Mouse (Mus musculus) small intestine, adult 2 months (tissue): ENCODE measurements around the gene Mtcl1. TPM values are rescaled to one million over a fixed set of nuclear protein-coding genes. Genes with fewer than 3 reads are reported as not detected.
"Not testable (repeated sequence)": the region's sequence is repeated elsewhere in the genome, so short reads cannot be mapped to it uniquely, and the experiment has no call there.

ENCODE experiments used
- H3K27ac ChIP-seq: fragments of 200-500 bp; 2 replicates; pipeline ENCODE4 v1.5.1; 2012; ENCODE audit warnings: low read depth, low read length, control low read depth, inconsistent platforms; ENCODE audit not compliant: insufficient read depth
- H3K27me3 ChIP-seq: fragments of 200-500 bp; 2 replicates; pipeline ENCODE4 v1.6.1; 2012; ENCODE audit warnings: mild to moderate bottlenecking, moderate library complexity, low read length, inconsistent platforms; ENCODE audit not compliant: control insufficient read depth, insufficient read depth
- H3K36me3 ChIP-seq: fragments of 200-500 bp; 2 replicates; pipeline ENCODE4 v1.6.1; 2012; ENCODE audit warnings: mild to moderate bottlenecking, low read length, control low read depth, inconsistent platforms; ENCODE audit not compliant: control insufficient read depth, insufficient read depth
- H3K4me1 ChIP-seq: fragments of 200-500 bp; 2 replicates; pipeline ENCODE4 v1.6.1; 2012; ENCODE audit warnings: low read length, inconsistent platforms, mixed read lengths; ENCODE audit not compliant: control insufficient read depth, insufficient read depth, insufficient read length
- H3K4me3 ChIP-seq: fragments of 200-500 bp; 2 replicates; pipeline ENCODE4 v1.5.1; 2012; ENCODE audit warnings: low read depth, mild to moderate bottlenecking, control low read depth, inconsistent platforms, low read length, moderate library complexity
- CTCF ChIP-seq: fragments of 200-500 bp; IDR thresholded peaks from 2 replicates; pipeline ENCODE4 v1.5.1; 2012; ENCODE audit warnings: low read depth, mild to moderate bottlenecking, control low read depth, inconsistent platforms, low read length, moderate library complexity, mixed read lengths; ENCODE audit not compliant: insufficient replicate concordance, insufficient read length; ENCODE audit errors: extremely low read depth
- POLR2A ChIP-seq: fragments of 200-500 bp; IDR thresholded peaks from 2 replicates; pipeline ENCODE4 v1.6.1; 2012; ENCODE audit warnings: low read depth, mild to moderate bottlenecking, control low read depth, inconsistent platforms, low read length, moderate library complexity
- WGBS: fragments of 180-500 bp; shearing (Covaris S2); methylation state at CpG from one replicate; pipeline ENCODE4 v1.1.7; 2018; 5-methylcytosine and 5-hydroxymethylcytosine counted together
- polyA plus RNA-seq: library from polyadenylated mRNA; depleted of rRNA; stranded (reverse); fragments of >200 nt; gene quantifications from 2 replicates; pipeline ENCODE4 v1.2.3, GENCODE M21; 2012

Gene Mtcl1
- polyA plus RNA-seq, 1 experiment = 1.8 TPM

- TF ChIP-seq CTCF (no peak), POLR2A (no peak)
Measured at GRCm38 (mm10) chr17:66436811-66437210, 12.7 kb downstream of the Mtcl1 start.

GRCm38 (mm10) chr17:66435982-66436381, 13.6 kb downstream of the Mtcl1 start:
- WGBS = 93% methylated on average over 15 of the region's 15 CpGs
- Histone ChIP-seq H3K27ac (no peak overlapping the region), H3K27me3 (no peaks in the 10 kb centered on the region), H3K4me3 (no peak overlapping the region), H3K4me1 (no peaks in the 10 kb centered on the region), H3K36me3 (no peaks in the 10 kb centered on the region)
- TF ChIP-seq CTCF (no peak), POLR2A (no peak)

More at GRCm38 (mm10) chr17:66436811-66437210, 12.7 kb downstream of the Mtcl1 start:
- no peaks in the 10 kb centered on the region for H3K4me1 ChIP-seq
- H3K27ac ChIP-seq = no peak overlapping the region
- H3K36me3 ChIP-seq = no peaks in the 10 kb centered on the region
- no peak overlapping the region for H3K4me3 ChIP-seq
- 67% methylated on average over 8 of the region's 8 CpGs for WGBS
- H3K27me3 ChIP-seq = no peaks in the 10 kb centered on the region

- Histone ChIP-seq H3K4me3 (no peak overlapping the region), H3K27ac (no peak overlapping the region), H3K36me3 (no peaks in the 10 kb centered on the region), H3K4me1 (no peaks in the 10 kb centered on the region), H3K27me3 (no peaks in the 10 kb centered on the region)
- TF ChIP-seq CTCF (no peak), POLR2A (no peak)
- WGBS = 92% methylated on average over 14 of the region's 14 CpGs
Measured at GRCm38 (mm10) chr17:66435007-66435406, 14.5 kb downstream of the Mtcl1 start.

- Histone ChIP-seq H3K27me3 (no peaks in the 10 kb centered on the region), H3K4me1 (no peaks in the 10 kb centered on the region), H3K4me3 (no peak overlapping the region), H3K36me3 (no peaks in the 10 kb centered on the region), H3K27ac (no peak overlapping the region)
- TF ChIP-seq POLR2A = no peak
- no peak for TF ChIP-seq CTCF
- WGBS = 94% methylated on average over 7 of the region's 7 CpGs
Measured at GRCm38 (mm10) chr17:66434566-66434965, 15.0 kb downstream of the Mtcl1 start.

GRCm38 (mm10) chr17:66424601-66425000, 24.9 kb downstream of the Mtcl1 start:
- not testable (repeated sequence) for H3K27me3 ChIP-seq, H3K4me3 ChIP-seq, H3K27ac ChIP-seq, H3K4me1 ChIP-seq, H3K36me3 ChIP-seq
- 77% methylated on average over 4 of the region's 4 CpGs for WGBS

- no peak overlapping the region for H3K4me3 ChIP-seq
- H3K27me3 ChIP-seq = no peaks in the 10 kb centered on the region
- no peaks in the 10 kb centered on the region; the same call in 1 of the 2 replicates for H3K4me1 ChIP-seq
- H3K36me3 ChIP-seq = no peaks in the 10 kb centered on the region
- H3K27ac ChIP-seq = no peak overlapping the region
- TF ChIP-seq CTCF (no peak), POLR2A (no peak)
- 62% methylated on average over 8 of the region's 8 CpGs for WGBS
Measured at GRCm38 (mm10) chr17:66419421-66419820, 30.1 kb downstream of the Mtcl1 start.

GRCm38 (mm10) chr17:66417748-66418147, 31.8 kb downstream of the Mtcl1 start:
- H3K36me3 ChIP-seq = no peaks in the 10 kb centered on the region
- no peak overlapping the region for H3K27ac ChIP-seq
- H3K27me3 ChIP-seq = no peaks in the 10 kb centered on the region
- no peaks in the 10 kb centered on the region; the same call in 1 of the 2 replicates for H3K4me1 ChIP-seq
- H3K4me3 ChIP-seq = no peak overlapping the region
- no peak for TF ChIP-seq POLR2A
- WGBS = 26% methylated on average over 4 of the region's 4 CpGs

- H3K27ac ChIP-seq = no peak overlapping the region
- no peaks in the 10 kb centered on the region; the same call in 1 of the 2 replicates for H3K4me1 ChIP-seq
- H3K4me3 ChIP-seq = no peak overlapping the region
- no peaks in the 10 kb centered on the region for H3K27me3 ChIP-seq
- TF ChIP-seq CTCF = no peak
- TF ChIP-seq POLR2A = no peak
- no peaks in the 10 kb centered on the region for H3K36me3 ChIP-seq
- 42% methylated on average over 5 of the region's 5 CpGs for WGBS
Measured at GRCm38 (mm10) chr17:66417329-66417728, 32.2 kb downstream of the Mtcl1 start.
